Mouse (Mus musculus) adrenal gland, adult 18-20 months (tissue): Measurements from ENCODE around the gene Serpina10. TPM values are rescaled to one million over a fixed set of nuclear protein-coding genes. Genes with fewer than 3 reads are reported as not detected.
"Not testable (repeated sequence)": the region's sequence is repeated elsewhere in the genome, so short reads cannot be mapped to it uniquely, and the experiment has no call there.

Experiments used
- DNase-seq, 2 experiments: peaks; one replicate each; pipeline ENCODE4 v3.0.0; 2021 to 2022; ENCODE audit warnings: low spot score in 2 of 2
- long read RNA-seq, 2 experiments: library from polyadenylated mRNA; stranded (forward); transcript quantifications; one replicate each; pipeline ENCODE4 v2.0.0; 2021
- total RNA-seq, 2 experiments: library from RNA; stranded (reverse); gene quantifications; 1 replicate in 1 of 2; 2 replicates in 1 of 2; pipeline ENCODE4 v1.2.3; 2021

Gene Serpina10
- not detected for total RNA-seq
- long read RNA-seq, experiment 1: 0 reads
- long read RNA-seq, experiment 2: 0 reads

DNA sequence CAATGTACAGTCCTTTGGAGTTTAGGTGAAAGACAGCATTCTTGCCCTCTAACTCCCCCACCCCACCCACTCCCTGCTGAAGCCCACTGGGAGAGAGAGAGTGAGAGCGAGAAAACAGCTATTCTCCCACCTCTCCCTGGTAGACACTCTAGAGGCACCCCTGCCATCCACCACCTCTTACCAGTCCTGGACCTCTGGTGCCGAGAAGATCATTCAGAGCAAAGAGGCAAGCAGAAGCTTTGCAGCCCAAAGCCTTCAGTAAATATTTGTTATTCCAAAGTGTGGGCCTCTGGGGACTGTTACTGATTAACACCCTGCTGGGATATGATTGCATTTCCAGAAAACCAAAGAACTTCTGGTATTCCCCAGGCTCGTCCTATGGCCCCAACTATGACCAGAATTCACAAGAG lies at the start of gene Serpina10:
Gene Serpina10 (minus strand): TSS at position 242 of the 410 bp plus-strand sequence.
- no peak for DNase-seq

DNA sequence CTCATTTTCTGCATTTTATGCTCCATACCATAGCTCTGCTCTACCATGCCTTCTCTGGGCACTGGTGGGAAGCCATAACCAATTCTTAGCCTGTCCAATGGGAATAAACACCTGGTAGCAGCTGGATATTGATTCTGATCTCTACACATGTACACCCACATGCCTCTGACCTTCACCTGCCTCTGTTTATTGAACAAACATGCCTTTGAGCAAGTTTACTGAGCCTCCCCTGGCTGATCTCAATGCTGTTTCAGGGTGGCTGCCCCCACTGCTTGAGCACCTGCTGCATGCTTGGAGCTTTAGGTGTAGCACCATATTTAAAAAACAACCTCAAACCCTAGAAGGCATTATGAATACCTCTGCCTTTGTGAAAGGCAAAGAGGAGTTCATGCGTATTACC lies 48.6 kb upstream of the Serpina10 start:
- not testable (repeated sequence) for DNase-seq

DNA sequence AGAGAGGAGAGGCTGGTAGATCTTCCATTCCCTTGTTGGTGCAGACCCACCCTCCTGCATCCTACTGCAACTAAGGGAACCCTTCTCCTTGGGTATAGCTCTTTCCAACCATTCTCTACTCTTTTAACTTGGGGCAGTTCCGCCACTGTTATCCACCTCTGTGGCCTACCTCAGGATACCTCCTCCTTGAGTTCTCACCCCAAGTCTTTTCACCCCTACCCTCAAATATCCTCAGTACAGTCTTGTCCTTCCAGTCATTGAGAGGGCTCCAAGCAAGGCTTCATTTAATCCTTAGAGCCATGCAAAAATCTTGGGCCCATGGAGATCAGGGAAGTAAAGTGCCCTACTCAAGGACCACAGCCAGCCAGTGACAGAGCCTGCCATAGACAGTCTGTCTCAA lies 44.8 kb upstream of the Serpina10 start, which contains the start of gene Serpina16:
Gene Serpina16 (minus strand): TSS at position 101 of the 400 bp plus-strand sequence.
- no peak for DNase-seq

DNA sequence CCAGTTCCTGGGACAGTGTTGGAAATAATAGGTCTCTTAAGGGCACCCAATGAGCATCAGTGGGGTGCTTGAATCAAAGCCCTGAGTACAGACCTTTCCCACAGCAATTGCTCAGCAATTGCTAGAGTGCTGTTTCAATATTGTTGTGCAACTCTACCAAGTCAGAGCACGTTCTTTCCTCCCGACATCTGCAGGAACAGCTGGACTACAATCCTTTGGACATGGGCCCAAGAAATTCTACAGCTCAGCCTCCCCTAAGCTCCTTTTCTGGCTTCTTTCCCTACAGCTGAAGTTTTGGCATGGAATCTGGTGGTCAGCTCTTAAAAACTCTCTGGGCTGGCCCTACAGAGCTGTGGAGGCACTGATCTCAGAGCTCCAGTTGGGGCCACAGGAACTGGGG lies 41.9 kb upstream of the Serpina10 start:
- no peak for DNase-seq

DNA sequence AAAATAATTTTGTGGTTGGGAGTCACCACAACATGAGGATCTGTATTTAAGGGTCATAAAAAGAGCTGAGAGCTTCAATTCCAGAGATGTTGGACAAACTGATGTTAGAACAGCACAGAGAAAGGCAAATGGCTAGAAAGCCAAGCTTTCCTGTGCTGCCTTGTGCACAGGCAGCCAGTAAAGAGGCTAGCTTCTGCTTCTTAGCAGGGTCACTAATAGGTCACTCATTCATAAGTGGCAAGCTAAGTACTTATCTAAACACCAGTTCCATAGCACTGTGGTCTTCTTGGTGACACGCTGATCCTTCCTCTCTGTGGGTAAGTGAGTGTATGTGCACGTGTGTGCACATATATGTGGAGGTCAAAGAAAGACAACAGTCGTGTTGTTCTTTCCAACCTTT lies 40.2 kb upstream of the Serpina10 start:
- no peak for DNase-seq

DNA sequence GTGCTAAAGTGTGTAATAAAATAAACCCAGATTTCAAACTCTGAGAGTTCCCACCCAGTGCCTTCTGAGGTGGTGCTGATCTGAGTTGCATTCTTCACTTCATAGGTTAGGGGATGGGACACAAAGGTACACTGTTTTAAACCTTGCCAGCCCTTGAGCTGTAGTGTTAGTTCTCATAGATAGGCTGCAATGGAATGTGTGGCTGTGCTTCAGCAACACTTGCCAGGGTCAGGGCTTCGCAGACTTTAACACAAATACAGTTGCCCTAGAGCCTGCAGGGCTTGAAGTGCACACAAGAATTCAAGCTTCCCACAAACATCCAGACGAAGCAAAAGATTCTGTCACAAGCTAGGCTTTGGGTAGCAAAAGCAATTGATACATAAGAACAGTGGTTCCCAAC lies 39.7 kb upstream of the Serpina10 start:
- no peak for DNase-seq

DNA sequence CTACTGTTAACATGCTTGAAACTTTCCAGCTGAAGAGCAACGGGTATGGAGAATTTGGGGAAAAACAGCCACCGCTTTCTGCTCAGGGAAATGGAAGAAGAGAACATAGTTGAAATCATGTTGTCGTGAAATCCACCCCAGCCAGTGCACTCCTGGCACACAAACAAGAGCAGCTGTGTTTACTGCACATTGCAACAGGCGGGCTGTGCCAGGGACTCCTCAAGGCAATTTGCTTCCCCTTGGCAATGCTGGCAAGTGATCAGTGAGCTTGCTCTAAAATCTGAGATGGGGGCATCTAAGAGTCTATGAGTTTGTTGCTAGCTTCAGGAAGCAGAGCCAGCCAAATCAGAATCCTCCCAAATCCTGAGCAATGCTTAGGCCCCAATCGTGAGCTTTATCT lies 39.1 kb upstream of the Serpina10 start:
- DNase-seq: no peak

DNA sequence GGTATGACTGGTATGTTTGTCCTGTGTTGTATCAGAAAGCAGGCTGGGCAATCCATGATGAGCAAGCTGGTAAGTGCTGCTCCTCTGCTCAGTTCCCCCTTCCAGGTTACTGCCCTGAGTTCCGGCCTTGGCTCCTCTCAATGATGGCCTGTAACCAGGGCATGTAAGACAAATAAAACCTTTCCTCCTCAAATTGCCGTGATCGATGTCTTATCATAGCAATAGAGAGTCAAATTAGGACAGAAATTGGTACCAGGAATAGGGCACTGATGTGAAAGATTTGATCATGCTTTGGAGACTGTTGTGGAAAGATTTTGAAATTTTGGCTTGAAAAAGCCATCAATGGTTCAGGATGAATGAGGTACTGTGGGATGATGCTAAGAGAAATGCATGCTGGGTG lies 34.0 kb upstream of the Serpina10 start:
- DNase-seq: no peak

DNA sequence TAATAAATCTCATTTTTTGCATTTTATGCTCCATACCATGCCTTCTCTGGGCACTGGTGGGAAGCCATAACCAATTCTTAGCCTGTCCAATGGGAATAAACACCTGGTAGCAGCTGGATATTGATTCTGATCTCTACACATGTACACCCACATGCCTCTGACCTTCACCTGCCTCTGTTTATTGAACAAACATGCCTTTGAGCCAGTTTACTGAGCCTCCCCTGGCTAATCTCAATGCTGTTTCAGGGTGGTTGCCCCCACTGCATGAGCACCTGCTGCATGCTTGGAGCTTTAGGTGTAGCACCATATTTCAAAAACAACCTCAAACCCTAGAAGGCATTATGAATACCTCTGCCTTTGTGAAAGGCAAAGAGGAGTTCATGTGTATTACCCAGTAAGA lies 30.8 kb upstream of the Serpina10 start:
- DNase-seq: not testable (repeated sequence)

DNA sequence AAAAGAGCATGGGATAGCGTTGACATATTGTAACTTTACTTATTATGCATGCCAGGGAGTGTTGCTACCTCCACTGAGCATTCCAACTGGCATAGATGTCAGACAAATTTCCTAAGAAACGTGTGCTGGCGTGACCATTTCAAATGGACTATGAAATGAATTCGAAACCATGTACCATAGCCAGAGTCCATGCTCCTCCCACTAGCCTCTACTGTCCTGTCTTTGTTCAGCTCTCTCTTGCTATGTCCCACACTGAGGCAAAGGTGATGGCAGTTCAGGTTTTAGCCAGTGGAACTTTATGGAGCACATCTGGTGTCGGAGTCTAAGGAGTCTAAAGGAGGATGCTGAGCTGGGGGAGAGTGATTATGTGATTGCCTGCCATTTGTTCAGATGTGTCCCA lies 28.8 kb upstream of the Serpina10 start:
- no peak for DNase-seq

DNA sequence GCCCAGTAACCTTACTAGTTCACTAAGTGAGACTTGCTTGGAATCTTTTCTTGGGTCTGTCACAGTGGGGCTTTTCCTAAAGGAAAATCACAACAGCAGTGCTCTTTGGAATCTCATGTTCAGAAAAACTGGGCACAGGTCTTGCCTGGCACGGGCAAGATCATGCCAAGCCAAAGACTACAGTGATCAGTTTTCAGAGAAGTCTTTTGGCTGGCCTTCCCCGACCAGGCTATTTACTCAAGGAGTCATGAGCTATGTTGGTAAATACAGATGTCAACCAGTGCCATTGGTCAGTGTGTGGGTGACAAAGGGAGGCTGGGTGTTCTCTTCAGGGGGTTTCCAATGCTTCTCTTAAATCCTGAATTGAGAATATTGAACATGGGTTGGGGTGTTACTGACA lies 27.9 kb upstream of the Serpina10 start:
- DNase-seq: no peak

DNA sequence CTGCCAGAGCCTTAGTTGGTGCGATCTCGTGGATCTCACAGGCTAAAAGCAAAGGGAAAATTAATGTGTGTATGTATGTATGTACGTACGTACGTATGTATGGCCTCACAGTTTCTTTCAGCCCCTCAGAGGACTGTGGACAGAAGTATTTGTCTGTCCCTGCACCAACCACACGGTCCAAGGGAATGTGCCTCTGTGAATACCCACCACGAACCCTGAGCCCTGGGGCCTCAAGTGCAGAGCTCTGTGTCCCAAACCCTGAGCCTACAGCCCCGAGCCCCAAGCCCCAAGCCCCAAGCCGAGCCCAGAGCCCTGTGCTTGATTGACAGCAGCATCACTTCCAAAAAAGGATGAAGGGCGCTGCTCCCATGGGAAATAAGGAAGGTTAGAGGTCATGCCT lies 26.7 kb upstream of the Serpina10 start:
- no peak for DNase-seq

DNA sequence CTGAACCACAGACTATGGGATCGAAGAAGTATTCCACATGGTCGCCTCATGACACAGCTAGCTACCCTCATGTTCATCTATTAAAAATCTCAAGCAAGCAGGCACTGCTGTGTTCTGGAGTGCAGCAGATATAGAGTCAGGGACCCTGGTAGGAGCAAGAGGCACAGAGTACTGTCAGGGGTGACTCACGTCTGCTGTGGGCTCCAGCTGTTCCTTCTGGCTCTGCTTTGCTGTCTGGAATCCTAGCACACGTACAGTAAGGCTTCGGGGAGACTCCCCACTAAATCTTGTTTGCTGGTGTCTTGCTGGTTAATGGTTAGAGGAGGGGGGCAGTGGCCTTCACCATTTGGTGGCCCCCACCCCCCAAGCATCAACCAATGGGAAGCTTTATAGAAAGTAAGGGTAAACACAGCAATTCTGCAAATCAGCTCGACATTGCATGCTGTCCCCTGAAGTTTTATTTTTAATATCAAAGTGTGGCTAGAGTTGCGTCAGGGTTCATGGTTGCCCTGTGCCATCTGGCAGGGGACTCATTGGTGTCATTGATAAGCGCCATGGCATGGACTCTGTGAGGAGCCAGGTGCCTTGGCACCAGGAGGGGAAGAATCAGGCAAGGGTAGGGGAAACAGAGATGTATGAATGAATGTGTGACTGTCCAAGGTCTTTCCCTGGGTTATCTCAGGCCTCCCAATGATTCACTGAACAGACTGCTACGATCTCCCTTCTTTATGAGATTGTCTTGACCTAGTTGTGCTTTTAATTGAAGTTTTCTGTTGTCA lies 25.8 kb upstream of the Serpina10 start, which contains the start of gene Serpina6:
Gene Serpina6 (minus strand): TSS at position 365 of the 779 bp plus-strand sequence.
- no peak for DNase-seq

DNA sequence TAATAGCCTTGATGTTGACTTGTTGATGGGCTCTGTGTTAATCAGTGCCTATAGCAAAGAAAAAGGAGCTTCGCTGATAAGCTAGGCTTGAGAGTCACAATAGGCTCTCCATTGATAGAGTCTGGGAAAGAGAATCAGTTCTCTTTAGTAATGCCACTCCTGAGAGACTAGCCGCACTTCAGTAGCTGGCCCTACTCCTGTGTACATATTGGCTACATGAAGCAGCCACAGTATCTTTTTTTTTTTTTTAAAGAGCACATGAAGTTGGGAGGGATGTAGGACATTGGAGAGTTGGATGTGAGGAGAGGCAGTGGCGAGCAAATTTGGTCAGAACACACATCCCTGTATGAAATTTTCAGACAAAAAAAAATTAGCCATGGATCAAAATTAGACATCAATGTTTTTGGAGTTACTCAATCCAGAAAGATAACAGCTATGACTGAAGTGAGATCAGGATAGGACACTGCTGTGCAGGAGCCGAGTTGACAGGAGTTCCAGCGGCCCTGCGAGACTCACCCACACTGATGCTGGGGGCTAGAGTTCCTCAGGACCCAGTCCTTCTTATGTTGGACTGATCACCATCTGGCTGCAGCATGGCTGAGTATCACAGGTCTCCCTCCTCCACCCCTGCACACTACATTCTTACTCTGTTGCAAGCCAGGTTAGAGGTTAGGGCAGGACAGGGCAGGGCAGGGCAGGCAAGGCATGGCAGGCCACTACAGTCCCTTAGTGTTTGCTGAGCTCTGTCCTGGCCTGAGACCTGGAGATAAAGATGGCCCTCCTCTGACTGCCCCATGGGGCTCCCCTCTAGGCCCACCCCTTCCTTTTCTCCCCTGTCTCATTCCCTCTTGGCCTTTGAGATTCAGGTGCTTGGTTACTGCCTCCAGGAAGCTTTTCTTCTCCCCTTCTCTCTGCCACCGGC lies 24.1 kb upstream of the Serpina10 start:
- no peak for DNase-seq

DNA sequence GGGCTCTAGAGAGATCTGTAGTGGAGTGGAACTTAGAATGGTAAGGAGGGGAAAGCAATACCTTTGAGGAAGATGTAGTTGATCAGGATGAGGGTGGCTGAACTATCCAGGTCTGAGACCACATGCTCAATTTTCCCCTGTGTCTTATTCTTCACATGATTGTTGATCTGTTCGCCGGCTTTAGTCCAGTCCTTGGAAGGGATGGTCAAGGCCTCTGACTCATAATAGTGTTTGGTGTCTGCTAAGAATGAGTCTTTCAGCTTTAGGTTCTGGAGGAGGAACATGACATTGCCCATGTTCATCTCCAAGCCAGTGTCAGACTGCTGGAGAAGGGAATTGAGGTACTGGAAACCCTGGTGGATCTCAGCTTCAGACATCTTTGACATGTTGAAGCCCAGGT lies 22.6 kb upstream of the Serpina10 start:
- DNase-seq: no peak

DNA sequence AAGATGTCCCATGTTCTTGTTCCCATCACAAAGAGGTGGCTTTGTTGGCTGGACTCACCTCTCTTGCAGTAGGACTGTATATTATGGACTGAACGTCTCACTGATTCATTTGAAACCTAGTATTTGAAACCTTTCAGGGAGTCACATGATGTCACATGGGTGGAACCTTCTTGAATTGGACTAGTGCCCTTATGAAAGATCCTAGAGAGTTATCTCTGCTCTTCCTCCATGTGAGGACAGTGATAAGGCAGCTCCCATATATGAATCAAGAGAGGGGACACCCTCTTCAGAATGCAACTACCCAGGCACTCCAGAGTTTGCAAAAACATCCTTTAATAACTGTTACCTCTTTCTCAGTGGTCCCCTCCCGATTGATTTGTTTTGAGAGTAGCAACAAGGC lies 15.1 kb upstream of the Serpina10 start:
- no peak for DNase-seq

DNA sequence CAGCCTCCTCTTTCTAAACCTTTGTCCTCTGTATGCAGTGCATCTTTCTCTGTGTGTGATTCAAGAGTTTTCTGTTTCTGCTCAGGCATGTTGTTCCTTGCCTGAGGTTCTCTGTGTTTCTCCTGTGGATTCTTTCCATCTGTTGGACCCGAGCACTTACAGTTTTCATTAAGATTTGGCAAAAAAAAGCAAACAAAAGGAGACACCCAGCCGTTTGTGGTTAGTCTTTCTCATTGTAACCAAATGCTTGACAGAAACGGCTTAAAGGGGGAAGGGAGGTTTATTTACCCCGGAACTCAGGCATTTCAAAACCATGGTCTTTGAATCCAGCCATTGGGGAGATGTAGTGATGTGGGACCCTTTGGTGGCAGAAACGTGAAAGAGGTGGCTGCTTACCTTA lies 13.4 kb upstream of the Serpina10 start:
- DNase-seq: no peak

DNA sequence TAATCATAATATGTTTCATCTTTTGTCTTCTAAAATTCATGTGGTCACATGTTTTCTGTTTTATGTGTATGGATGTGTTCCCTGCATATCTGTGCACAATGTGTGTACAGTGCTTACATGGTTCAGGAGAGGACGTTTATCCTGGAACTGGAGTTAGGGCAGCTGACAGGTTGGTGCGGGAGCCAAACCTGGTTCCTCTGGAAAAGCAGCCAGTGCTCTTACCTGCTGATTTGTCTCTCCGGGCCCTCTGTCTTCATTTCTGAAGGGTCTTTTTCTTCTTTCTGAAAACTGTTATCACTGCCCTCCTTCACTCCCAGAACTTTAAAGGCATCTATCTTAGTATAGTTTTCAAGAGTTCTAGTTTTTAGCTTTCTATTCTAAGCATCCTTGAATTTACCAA lies 12.6 kb upstream of the Serpina10 start:
- DNase-seq: no peak

DNA sequence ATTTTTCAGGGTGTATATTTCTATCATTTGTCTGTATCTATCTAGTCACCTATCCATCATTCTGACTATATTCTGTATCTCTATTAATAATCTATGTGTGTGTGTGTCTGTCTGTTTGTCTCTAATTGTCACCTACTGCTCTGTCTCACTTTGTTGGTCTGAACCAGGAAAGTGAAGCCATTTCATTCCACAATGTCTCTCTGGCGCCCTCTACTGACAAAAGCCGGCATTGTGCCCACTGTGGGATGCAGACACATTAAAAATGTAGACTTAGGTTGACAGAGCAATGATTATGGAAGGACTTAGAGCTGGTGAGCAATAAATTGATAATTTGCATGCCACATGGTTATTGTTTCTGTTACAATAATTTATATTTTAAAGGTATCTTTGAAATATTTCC lies 12.1 kb upstream of the Serpina10 start:
- DNase-seq: peak; percentile 87 to 88

DNA sequence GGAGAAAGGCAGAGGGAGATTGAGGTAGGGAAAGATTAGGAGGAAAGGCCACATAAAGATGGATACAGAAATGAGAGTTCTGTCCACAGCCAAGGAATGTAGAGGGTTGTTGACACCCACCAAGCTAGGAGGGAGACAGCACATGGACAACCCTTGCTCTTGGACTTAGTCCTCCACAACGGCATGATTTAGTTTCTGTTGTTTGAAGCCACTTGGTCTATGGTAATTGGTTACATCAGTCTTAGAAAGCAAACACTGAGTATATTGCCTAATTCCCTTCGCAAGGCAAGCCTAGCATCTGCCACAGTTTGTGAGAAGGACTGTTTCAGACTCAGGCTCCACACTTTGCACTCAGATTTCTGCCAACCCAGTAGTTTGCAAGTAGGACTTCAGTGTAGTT lies 4.6 kb upstream of the Serpina10 start:
- no peak for DNase-seq

DNA sequence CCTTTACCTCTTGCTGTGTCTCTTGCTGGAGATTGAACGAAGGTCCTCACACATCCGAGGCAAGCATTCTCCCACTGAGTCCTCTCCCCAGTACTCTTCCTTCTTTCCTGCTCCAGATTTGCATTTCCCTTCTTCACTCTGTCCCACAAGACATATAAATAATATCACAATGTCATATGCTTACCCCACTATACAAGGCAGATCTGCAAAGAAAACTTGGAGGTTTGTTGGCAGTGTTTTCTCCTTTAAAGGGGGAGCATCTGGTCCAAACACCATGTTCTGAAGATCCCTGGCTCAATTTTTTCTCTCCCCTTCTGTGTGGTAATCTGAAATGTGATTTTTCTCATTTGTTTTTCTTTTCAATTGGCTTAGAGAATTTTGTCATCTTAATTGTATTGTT lies 3.2 kb upstream of the Serpina10 start:
- DNase-seq: no peak

DNA sequence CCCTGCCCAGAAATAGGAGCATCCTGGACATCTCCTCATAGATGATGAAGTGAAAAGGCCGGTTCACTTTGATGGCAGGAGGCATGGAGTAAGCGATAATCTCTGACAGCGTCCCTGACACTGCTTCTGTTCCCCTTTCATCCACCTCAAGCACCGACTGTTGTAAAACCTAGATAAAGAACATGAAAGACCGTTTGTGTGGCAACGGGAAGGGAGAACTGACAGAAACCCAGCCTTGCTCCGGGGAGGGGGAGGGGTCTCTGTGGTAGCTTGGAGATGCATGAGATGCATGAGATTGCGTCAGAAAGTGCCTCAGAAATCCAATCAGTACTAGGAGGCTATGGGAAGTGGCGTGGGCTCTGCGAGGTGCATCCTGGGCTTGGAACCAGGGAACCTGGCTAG lies 14.4 kb downstream of the Serpina10 start:
- DNase-seq: no peak
